Mouse (Mus musculus): ENCODE data around the gene Syt14.

DNA sequence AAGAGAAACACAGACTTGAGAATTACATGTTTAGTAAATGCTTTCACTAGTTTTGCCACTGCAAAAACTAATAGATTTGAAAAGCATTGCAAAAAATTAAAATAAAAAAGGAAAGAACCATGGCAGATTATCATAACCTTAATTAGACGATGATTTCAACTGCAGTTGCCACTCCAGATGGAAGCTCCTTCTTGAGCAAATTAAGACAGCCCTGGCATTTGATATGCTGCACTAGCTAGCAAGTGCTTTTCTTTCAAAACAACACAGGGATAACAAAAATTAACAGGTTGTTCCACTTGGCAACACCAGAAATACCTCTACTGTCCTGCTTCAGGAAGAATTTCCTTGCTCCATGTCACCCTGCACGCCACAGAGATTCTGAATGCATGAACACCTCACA is 97.6 kb downstream of the Syt14 start:
- no peak for TF ChIP-seq CTCF (IDR thresholded peaks at IDR 0.05; ENCODE audit: low read depth)
- TF ChIP-seq EP300 (IDR thresholded peaks at IDR 0.05; ENCODE audit: low read depth) = no peak
